Mouse (Mus musculus): Measurements from ENCODE around the gene Cbx7. TPM values are rescaled to one million over a fixed set of nuclear protein-coding genes. Genes with fewer than 3 reads are reported as not detected.
"Not testable (repeated sequence)": the region's sequence is repeated elsewhere in the genome, so short reads cannot be mapped to it uniquely, and the experiment has no call there.

Cbx7 gene
- total RNA-seq, 2 experiments from 2014 or later = 62.3 to 62.7 TPM

DNA sequence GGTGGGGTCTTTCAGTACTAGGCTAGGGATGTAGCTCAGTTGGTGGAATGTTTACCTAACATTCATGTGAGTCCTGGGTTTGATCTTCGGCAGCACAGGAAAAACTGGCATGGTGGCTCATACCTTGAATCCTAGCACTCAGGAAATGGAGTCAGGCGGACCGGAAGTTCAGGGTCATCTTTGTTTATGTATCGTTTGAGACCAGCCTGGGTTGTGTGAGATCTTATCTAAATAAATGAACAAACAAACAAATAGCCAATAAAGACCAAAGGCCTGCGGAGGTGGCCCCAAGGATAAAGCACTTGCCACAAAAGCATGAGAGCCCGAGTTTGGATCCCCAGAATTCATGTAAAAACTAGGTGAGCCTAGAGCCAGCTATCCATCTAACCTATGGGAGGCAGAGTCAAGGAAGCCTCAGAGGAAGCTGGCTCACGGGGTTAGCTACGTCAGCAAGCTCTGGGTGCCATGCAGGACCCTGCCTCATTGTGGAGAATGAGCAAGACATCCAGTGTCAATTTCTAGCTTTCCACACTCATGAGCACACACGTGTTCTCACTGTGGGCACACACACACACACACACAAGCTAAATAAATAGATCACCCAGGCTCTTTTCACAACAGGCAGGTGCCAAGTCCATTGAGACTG, 74.7 kb downstream of the Cbx7 start:
- DNase-seq (ENCODE audit: low spot score in 2 of 2) = no peak

DNA sequence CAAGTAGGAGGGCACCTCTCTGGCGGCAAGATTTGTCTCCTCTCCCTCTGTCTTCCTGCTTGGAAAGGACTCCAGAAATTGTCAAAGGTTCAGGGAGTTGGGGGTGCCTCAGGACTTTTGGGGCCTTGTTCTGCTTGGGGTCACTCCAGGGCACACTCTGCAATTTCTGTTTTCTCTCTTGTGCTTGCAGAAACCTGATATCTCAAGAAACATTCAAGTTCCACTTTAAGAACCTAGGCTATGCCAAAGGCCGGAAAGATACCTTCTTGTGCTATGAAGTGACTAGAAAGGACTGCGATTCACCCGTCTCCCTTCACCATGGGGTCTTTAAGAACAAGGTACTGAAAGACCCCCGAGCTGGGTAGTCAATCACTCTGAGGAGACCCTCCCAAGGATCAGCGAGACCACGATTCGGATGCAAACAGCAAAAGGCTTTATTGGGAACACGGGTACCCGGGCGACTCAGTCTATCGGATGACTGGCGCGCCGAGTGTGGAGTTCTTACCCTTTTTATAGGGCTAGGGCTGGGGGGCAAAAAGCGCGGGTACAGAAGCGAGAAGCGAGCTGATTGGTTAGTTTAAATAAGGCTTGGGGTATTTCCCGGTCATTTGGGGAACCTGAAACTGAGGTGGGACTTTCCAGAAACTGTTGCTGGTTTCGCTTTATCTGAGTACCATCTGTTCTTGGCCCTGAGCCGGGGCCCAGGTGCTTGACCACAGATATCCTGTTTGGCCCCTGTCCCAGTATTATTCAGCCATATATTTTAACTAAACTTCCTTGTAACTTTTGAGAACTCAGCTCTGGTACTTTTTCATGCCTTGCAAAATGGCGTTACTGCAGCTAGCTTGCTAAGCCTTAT, 75.5 kb downstream of the Cbx7 start:
- DNase-seq (ENCODE audit: low spot score in 2 of 2) = not testable (repeated sequence)

- no peak for DNase-seq (ENCODE audit: low spot score in 2 of 2)
Measured at GRCm38 (mm10) chr15:79894343-79894742, 76.6 kb downstream of the Cbx7 start.

DNA sequence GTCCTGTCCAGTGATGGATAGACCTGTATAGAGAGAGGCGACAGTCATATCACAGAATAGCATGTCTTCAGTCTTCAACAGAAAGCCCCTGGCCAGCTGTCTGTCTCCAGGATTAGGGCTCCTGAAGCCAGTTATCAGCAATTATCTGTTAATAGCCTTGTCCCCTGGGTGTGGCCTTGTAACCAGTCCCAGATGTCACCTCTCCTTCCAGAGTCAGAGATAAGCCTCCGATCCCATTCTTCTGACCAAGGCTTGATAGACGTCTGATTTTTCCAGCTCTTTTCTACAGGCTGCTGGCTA, 77.1 kb downstream of the Cbx7 start:
- DNase-seq (ENCODE audit: low spot score in 2 of 2) = no peak

DNA sequence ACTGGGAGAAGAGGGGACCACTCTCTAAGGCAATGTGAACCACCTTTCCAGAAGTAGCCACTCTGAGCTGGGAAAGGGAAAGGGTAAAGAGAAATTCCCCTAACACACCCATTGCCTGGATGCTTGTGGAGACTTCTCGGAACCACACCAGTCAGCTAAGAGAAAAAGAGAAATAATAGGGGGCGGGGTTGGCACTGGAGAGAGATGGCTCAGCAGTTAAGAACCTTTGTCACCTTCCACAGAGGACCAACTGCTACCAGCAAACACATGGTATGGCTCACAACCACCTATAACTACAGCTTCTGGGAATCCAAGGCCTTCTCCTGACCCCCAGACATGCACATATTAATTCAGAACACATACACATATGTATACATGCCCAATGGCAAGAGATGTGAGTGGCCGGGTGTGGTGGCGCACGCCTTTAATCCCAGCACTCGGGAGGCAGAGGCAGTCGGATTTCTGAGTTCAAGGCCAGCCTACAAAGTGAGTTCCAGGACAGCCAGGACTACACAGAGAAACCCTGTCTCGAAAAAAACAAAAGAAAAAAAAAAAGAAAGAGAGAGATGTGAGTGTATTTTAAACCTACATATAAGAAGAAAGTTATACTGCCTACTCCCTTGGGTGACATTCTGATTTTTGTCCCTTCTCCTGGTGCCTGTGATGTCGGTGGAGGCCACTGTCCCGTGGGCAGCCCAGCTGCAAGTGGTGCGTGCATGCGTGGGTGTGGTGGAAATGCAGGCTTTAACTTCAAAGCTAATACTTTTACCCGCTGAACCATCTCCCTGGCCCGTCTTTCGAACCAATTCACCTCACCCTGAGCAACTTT, 77.7 kb downstream of the Cbx7 start:
- DNase-seq (ENCODE audit: low spot score in 2 of 2) = no peak

GRCm38 (mm10) chr15:79892213-79892541, 78.7 kb downstream of the Cbx7 start:
- peak in 1 of 2 experiments; percentile 19 for DNase-seq (ENCODE audit: low spot score in 2 of 2)

DNA sequence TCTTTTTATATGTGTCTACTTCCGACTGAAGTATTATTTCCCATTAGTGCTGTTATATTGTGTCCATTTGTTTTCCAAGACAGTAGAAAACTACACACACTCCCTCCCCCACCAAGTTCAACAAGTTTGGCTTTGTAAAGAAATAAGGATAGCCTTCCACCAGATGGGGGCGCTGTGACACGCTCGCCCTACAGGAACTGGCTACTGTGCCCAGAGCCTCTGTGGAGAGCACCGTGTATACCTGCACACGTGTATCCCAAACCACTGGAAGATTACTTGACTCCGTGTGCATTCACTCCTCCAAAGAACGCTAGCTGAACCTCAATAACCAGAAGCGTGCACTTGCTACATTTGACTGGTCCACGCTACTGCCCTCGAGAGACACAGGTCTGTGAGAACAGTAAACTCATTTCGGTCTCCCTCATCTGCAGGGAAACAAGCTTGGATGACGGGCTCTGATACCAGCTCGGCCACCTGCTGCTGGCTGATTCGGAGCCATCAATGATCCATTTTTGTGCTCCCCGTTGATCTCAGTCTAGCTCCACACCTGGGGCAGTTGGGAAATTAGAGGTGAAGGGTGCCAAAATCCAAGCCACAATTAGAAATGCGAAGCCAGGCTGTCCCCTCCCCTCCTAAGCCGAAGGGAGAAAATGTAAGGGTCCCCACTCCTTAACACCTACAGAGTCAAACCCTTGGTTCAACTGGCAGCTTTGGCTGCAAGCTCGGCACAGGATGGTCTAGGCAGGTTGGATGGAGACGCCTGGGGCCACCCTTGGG, 79.3 kb downstream of the Cbx7 start, which contains the start of gene Apobec3:
Gene Apobec3, plus strand, starts transcription at position 224 of the 777 bp plus-strand sequence.
- DNase-seq (ENCODE audit: low spot score in 2 of 2) = peak in 1 of 2 experiments; percentile 38

DNA sequence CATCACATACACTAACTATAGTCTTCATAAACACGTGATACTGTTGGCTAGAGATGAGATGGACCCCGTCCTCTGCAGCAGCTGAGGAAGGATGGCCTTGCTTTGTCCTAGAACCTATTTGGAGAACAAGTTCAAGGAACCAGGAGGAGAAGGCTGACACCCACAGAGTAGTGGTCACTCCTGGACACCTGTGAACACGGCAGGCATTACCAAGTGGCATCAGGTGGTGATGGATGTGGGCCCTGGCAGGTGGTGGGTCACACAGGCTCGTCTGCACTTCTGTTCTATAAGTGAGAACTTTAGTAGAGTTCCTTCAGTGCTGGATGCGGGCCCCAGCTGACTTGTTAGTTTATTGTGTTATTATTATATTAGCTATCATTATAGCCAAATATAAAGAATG, 86.1 kb downstream of the Cbx7 start:
- DNase-seq (ENCODE audit: low spot score in 2 of 2) = no peak

DNA sequence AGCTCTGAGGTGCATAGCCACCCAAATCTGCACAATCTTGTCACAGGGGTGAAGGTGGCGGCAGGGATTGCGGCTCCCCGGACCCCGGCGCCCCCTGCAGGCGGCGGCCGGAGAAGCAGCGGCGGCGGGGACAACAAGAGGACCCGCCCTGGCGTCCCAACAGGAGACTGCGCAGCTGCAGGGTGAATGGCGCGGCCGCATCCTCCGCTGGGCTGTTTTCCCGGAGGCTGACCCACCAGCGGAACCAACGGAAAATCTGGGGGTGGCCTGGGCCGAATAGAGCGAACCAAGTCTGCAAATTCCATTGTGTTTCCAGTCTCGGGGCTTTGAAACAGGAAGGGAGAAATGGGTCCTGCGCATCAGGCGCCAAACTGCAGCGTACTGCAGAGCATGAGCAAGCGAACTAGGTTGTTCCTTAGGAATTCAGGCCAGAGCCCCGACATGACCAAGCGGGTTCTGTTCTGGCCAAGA, 87.5 kb downstream of the Cbx7 start:
- peak; percentile 92 to 97 for DNase-seq (ENCODE audit: low spot score in 2 of 2)

GRCm38 (mm10) chr15:79882623-79883267, 88.2 kb downstream of the Cbx7 start:
- DNase-seq (ENCODE audit: low spot score in 2 of 2) = peak; percentile 62 to 80

DNA sequence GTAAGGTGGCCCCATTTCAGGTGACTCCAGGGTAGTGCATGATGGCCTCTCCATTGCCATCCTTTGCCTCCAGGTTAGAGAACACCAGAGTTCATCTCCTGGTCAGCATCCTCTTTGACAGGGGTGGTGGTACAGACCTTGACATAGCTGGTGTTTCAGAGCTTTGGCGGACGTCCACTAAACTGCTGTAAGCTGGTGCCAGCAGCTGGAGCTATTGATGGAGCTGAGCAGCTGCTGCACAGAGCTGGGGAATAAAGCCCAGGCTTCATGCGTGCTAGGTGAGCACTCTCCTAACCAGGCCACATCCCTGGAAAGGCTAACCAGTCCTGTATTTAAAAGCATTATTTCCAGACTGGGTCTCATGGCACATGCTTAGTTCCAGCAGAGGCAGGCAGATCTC, 90.4 kb downstream of the Cbx7 start:
- no peak for DNase-seq (ENCODE audit: low spot score in 2 of 2)

GRCm38 (mm10) chr15:79879319-79879718, 91.6 kb downstream of the Cbx7 start:
- DNase-seq (ENCODE audit: low spot score in 2 of 2) = peak; percentile 48 to 74

- no peak for DNase-seq (ENCODE audit: low spot score in 2 of 2)
Measured at GRCm38 (mm10) chr15:79878725-79879136, 92.2 kb downstream of the Cbx7 start.

DNA sequence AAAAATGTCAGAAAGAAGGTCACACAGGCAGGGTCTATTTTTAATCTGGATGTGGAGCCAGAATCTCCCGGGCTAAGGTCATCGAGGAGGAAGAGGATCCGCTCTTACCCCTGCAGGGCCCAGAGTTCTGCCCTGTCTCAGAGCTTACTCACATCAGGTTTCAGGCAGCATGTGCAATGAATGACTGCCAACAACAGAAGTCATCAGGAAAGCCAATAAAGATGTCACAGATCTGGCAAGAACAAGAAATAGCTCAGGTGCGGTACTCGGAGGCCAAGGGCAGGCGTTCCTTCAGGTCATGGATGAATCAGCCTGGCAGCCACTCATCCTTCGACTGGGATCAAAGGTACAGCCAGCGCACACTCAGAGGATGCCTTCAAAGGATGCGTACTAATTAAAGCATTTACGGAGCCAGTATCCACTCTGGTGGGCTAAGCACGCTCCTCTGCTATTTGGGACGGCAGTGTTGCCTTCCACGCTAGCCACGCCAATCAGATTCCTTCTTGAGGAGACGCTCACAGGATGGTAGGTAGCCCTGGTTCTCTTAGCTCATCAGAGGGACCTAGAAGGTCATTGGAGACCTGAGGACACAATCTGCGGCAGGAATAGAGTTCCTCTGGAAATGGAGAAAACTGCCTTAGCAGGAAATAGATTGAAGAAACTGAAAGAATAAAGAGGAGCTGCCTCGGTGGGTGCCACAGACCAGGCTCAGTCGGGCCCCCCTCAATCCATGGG, 95.5 kb downstream of the Cbx7 start:
- DNase-seq (ENCODE audit: low spot score in 2 of 2) = no peak

- DNase-seq (ENCODE audit: low spot score in 2 of 2) = no peak
Measured at GRCm38 (mm10) chr15:79873995-79874394, 96.9 kb downstream of the Cbx7 start.

DNA sequence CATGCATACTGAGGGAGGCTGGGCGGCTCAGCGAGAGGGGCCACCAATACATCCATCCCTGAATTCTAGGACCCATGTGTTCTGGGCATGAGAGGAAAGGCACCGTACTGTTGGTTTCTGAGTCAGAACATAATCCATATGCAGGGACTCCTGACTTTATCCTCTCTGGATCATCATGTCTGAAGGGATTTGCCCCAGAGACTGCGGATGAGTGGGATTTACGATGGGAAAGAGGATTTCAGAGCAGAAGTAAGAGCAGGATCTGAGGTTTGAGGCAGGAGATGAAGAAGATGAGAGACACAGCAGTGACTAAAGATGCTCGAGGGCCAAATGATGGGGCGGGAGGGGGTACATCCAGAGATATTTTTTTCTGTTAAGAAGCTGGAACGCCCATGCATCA, 97.4 kb downstream of the Cbx7 start:
- DNase-seq (ENCODE audit: low spot score in 2 of 2) = no peak

DNA sequence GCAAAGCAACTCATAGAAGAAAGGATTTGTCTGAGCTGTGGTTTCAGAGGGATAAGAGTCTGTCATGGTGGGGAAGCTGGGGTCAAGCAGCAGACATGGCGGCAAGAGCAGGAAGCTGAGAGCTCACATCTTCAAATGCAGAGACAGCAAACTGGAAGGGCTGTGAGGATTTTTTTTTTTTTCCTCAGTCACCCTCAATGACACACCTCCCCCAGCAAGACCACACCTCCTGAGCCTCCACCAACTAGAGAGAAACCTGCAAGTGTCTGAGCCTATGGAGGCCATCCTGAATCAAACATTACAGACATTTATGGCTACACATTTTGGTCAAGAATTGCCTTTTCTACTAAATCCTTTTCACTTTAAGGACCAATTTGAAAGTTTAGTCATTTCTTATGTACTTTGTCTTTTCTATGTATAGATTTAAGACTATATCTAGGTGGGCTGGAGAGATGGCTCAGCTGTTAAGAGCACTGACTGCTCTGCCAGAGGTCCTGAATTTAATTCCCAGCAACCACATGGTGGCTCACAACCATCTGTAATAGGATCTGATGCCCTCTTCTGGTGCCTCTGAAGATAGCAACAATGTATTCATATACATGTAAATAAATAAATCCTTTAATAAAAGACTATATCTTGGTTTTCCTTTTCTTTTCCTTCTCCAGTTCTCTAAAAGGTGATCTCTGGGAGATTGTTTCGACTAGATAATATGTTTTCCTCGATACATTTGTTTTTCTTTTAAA, 103.5 kb downstream of the Cbx7 start:
- no peak for DNase-seq (ENCODE audit: low spot score in 2 of 2)
